In genomic region chr15:101006251-101007040, GRCm38 (mm10) we compare ENCODE assay signal across 9 mouse cellular contexts. TPM values are rescaled to one million over a fixed set of nuclear protein-coding genes. Genes with fewer than 3 reads are reported as not detected.
DNase-seq lines count a peak whose midpoint lies in the region.
"Had no signal": no experiment of that assay in that cellular context is flagged by ENCODE, and none has a peak within 500 bp of the region (broad histone marks: within the 10 kb centered on the region; RNA-seq: fewer than 3 reads in every experiment).

No protein-coding gene starts in this region.

- WGBS in forebrain, embryonic 10.5 days = 14% methylated on average over 14 of the region's 15 CpGs
- 5% methylated on average over 14 of the region's 15 CpGs for WGBS in large intestine, adult 2 months
- WGBS in midbrain, embryonic 10.5 days = 14% methylated on average over 14 of the region's 15 CpGs

- peaks cover 16% of the 10 kb centered on the region for H3K4me1 ChIP-seq in forebrain, embryonic 10.5 days
- H3K4me1 ChIP-seq in midbrain, embryonic 10.5 days = peaks cover 13% of the 10 kb centered on the region

- no peaks in the 10 kb centered on the region for H3K9me3 ChIP-seq in forebrain, embryonic 10.5 days
- H3K9me3 ChIP-seq in midbrain, embryonic 10.5 days (replicated peaks) = no peaks in the 10 kb centered on the region

- peak overlapping the region; percentile 56 for H3K4me3 ChIP-seq in forebrain, embryonic 10.5 days
- peak overlapping the region; percentile 57 for H3K4me3 ChIP-seq in midbrain, embryonic 10.5 days

- peak overlapping the region; percentile 68 for H3K27ac ChIP-seq in forebrain, embryonic 10.5 days
- H3K27ac ChIP-seq in midbrain, embryonic 10.5 days (replicated peaks) = peak overlapping the region; percentile 59
- H3K27ac ChIP-seq: macrophage had no signal

- no peaks in the 10 kb centered on the region for H3K36me3 ChIP-seq in forebrain, embryonic 10.5 days (replicated peaks)
- H3K36me3 ChIP-seq in midbrain, embryonic 10.5 days = peaks cover 14% of the 10 kb centered on the region

- peak; percentile 73 to 87 for DNase-seq in adrenal gland, adult (ENCODE audit: inconsistent age in 2 of 2, low spot score in 1 of 2)
- no peak for DNase-seq in adrenal gland, postnatal 4 days (ENCODE audit: low spot score in 2 of 2)
- DNase-seq in forebrain, embryonic 10.5 days (ENCODE audit: extremely low spot score, low spot score) = peak; percentile 62
- peak; percentile 23 for DNase-seq in heart, postnatal 25 days (ENCODE audit: low spot score)
- DNase-seq in large intestine, adult 2 months (ENCODE audit: low read depth, low spot score) = peak; percentile 24
- DNase-seq in midbrain, embryonic 10.5 days (ENCODE audit: low spot score) = peak; percentile 63
- DNase-seq in urinary bladder, postnatal 25 days (ENCODE audit: low spot score) = peak; percentile 46
- DNase-seq in layer of hippocampus, adult 9-10 months (ENCODE audit: low spot score) = no peak

- H3K27me3 ChIP-seq in forebrain, embryonic 10.5 days (ENCODE audit: poor library complexity, severe bottlenecking) = peaks cover 21% of the 10 kb centered on the region
- H3K27me3 ChIP-seq in midbrain, embryonic 10.5 days (ENCODE audit: low read depth, poor library complexity, severe bottlenecking) = peaks cover 14% of the 10 kb centered on the region

- intact Hi-C loops in heart, postnatal 25 days (cut with DNase I) = no loop called here

RNA-seq across cellular contexts. Expression of gene Gm47841, which starts 40.8 kb away (rescaled TPM):
- under 1 TPM; 0.67 to 0.68 TPM for total RNA-seq in adrenal gland, postnatal 4 days (2021)
- polyA plus RNA-seq in forebrain, embryonic 10.5 days (2016; fragmentation: Nextera tagmentation; extraction: Ambion mirVana) = not detected in 2 replicates
- not detected for total RNA-seq in heart, postnatal 25 days (2021)
- not detected in 2 replicates for polyA plus RNA-seq in large intestine, adult 2 months (2012; rRNA removed)
- not detected in 2 replicates for polyA plus RNA-seq in midbrain, embryonic 10.5 days (2016; fragmentation: Nextera tagmentation; extraction: Ambion mirVana)
- polyA plus RNA-seq: macrophage had no signal

Comparison
In these comparisons a context has a peak if more than half of its experiments do, and no peak if none do; other contexts are left out.
1. DNase-seq: peak in adrenal gland, adult (2 of 2), forebrain, embryonic 10.5 days (single experiment), heart, postnatal 25 days (single experiment), large intestine, adult 2 months (single experiment), midbrain, embryonic 10.5 days (single experiment) and urinary bladder, postnatal 25 days (single experiment); none in adrenal gland, postnatal 4 days (0 of 2) and layer of hippocampus, adult 9-10 months (single experiment).